Mouse (Mus musculus) T-helper 17 cell (primary cell): Measurements from ENCODE around the gene 1700003H04Rik.

Experiments used
- in situ Hi-C, 2 experiments: fragments of 300-600 bp; cut with MboI, MseI; formaldehyde crosslinking; loops; 1 replicate in 1 of 2; 2 replicates in 1 of 2; pipeline ENCODE4 v1.15.1; 2025; ENCODE audit warnings: high pct_unique_total_duplicates in 2 of 2

The 1700003H04Rik gene

GRCm38 (mm10) chr3:124581001-124581400 is at the start of gene 1700003H04Rik:
Gene 1700003H04Rik (minus strand): TSS chr3:124581101.
- in situ Hi-C loops = loop anchor here in 1 of 2 experiments (5.0 kb wide), 1 partner anchor 1069 kb away; no protein-coding TSS in a partner anchor

GRCm38 (mm10) chr3:124623031-124623430 is 42.1 kb upstream of the 1700003H04Rik start:
- in situ Hi-C loops = no loop called here

GRCm38 (mm10) chr3:124613287-124613686 is 32.4 kb upstream of the 1700003H04Rik start:
- in situ Hi-C loops = no loop called here

- in situ Hi-C loops = no loop called here
Observed at GRCm38 (mm10) chr3:124609956-124610355, 29.1 kb upstream of the 1700003H04Rik start.

GRCm38 (mm10) chr3:124606021-124606517 is 25.2 kb upstream of the 1700003H04Rik start:
- in situ Hi-C loops = no loop called here

GRCm38 (mm10) chr3:124605518-124605917 is 24.6 kb upstream of the 1700003H04Rik start:
- in situ Hi-C loops = no loop called here

GRCm38 (mm10) chr3:124597789-124598188 is 16.9 kb upstream of the 1700003H04Rik start:
- in situ Hi-C loops = no loop called here

GRCm38 (mm10) chr3:124587534-124587933 is 6.6 kb upstream of the 1700003H04Rik start:
- in situ Hi-C loops = no loop called here

GRCm38 (mm10) chr3:124585761-124586160 is 4.9 kb upstream of the 1700003H04Rik start:
- in situ Hi-C loops = no loop called here

GRCm38 (mm10) chr3:124557317-124557716 is 23.6 kb downstream of the 1700003H04Rik start:
- in situ Hi-C loops = no loop called here

- in situ Hi-C loops = no loop called here
Observed at GRCm38 (mm10) chr3:124555963-124556362, 24.9 kb downstream of the 1700003H04Rik start.

- in situ Hi-C loops = no loop called here
Observed at GRCm38 (mm10) chr3:124555092-124555491, 25.8 kb downstream of the 1700003H04Rik start.

GRCm38 (mm10) chr3:124548898-124549297 is 32.0 kb downstream of the 1700003H04Rik start:
- in situ Hi-C loops = no loop called here

GRCm38 (mm10) chr3:124538260-124538659 is 42.6 kb downstream of the 1700003H04Rik start:
- in situ Hi-C loops = no loop called here

GRCm38 (mm10) chr3:124536602-124537001 is 44.3 kb downstream of the 1700003H04Rik start:
- in situ Hi-C loops = no loop called here

- in situ Hi-C loops = no loop called here
Observed at GRCm38 (mm10) chr3:124518786-124519185, 62.1 kb downstream of the 1700003H04Rik start.
